Mouse (Mus musculus) embryo, embryonic 11.5 days (tissue): ENCODE results near the gene Hist1h2ac.
"Not testable (repeated sequence)": the region's sequence is repeated elsewhere in the genome, so short reads cannot be mapped to it uniquely, and the experiment has no call there.

Experiments used
- DNase-seq: peaks from one replicate; pipeline ENCODE4 v3.0.0-alpha.2; 2012; ENCODE audit warnings: low read depth, low spot score

Hist1h2ac gene

GRCm38 (mm10) chr13:23700786-23701520 lies 17.2 kb upstream of the Hist1h2ac start:
- peak; percentile 75 for DNase-seq

DNA sequence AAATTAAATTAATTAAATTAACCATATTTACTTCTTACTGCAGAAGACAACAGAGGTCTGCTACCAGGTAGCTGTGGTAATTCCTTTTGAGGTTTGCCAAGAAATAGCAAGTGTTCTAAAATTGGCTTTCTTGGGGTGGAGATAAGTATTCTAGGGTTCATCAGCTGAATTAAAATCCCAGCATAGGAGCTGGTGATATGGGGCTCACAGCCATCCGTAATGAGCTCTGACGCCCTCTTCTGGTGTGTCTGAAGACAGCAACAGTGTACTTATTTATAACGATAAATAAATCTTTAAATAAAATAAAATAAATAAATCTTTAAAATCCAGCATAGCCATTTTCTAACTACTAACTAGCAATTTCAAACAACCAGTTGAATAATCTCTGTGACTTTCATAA lies 16.0 kb upstream of the Hist1h2ac start:
- no peak for DNase-seq

DNA sequence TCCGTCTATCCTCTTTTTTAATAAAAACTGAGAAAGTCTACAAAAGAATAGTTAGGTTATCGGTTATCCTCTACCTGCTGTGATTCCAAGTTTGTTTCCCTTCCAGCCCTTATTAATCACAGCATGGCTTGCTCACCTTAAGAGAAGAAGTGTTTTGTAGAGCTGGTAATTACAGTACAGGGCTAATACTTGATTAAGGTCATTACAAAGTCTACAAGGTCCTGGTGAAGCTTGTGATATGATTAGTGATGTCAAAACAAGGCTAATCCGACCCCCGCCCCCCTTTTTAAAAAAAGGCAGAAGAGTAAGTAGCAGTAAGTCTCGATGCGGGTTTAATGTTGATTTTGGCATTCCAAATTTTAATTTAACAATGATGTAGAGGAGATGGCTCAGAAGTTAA lies 15.2 kb upstream of the Hist1h2ac start:
- DNase-seq = no peak

DNA sequence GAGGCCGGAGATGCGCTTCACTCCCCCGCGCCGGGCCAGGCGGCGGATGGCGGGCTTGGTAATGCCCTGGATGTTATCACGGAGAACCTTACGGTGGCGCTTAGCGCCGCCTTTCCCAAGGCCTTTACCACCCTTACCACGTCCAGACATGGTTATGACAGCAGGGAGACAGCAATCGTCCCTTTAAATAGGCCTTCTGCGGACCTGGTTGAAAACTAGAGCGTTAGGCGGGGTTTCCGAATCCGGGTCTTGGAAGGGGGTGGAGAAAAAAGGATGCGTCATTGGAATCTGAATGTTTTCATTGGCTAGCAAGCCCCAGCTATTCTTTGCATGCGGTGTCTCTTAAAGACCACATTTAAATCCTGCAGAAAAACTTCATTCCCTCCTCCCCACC lies 14.5 kb upstream of the Hist1h2ac start, which contains the start of gene Hist1h4c:
Hist1h4c (minus strand) TSS at position 155 of the 394 bp plus-strand sequence.
- DNase-seq = peak; percentile 96

DNA sequence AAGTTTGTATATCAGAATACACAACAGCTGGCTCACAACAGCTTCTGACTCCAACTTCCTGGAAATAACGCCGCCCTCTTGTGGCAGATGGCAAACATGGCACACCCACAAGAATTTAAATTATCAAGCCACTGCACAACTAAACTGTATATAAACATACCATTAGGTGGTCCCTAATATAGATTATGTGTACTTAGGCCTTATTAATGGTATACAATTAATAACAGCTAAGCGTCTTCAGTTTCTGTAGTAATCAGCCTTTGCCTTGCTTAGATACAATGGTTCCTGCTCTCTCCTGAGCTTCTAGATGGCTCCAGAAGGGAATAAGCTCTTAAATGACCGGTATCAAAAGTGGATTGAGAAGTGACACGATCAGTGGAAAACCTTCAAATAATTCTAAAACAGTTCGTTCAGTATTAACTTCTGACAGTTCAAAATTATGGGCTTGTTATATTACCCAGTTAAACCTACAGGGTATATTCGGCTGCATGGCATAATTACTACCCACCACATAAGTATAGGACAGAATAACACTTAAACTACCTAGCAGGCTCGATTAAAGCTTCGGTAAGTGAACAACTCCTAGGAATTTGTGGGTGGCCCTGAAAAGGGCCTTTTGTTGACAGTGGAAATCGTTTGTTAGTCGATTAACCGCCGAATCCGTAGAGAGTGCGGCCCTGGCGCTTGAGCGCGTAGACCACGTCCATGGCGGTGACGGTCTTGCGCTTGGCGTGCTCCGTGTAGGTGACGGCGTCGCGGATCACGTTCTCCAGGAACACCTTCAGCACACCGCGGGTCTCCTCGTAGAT lies 13.9 kb upstream of the Hist1h2ac start:
- DNase-seq = no peak

- no peak for DNase-seq
Measured at GRCm38 (mm10) chr13:23696061-23696474, 12.3 kb upstream of the Hist1h2ac start.

GRCm38 (mm10) chr13:23695514-23695913 lies 11.8 kb upstream of the Hist1h2ac start, which contains the start of gene Hist1h1t:
TSS of gene Hist1h1t (plus strand) at chr13:23695814.
- no peak for DNase-seq

GRCm38 (mm10) chr13:23694956-23695355 lies 11.2 kb upstream of the Hist1h2ac start:
- DNase-seq = no peak

DNA sequence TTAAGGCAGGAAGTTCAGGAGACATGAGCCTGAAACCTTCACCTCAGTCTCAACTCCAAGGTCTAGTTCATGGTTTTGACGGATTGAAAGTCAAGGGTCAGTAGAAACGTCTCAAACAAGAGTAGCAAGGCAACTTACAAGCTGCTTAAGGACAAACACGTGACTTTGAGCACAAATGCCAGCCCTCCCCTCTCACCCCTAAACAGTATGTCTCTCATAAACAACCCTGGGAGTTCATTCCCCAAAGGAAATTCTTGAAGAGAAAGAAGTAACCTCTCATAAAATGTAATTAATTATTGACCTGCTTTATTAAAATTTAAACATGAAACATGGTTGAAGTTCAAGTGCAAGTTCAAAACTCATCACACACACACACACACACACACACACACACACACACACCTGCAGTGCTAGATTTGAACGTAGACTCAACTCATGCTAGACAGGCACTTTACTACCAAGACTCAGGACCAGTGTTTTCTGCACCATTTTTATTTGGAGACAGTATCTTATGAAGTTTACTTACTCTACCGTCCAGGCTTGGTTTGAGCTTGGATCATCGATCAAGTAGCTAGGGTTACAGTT lies 10.2 kb upstream of the Hist1h2ac start:
- no peak for DNase-seq

GRCm38 (mm10) chr13:23689459-23689858 lies 5.7 kb upstream of the Hist1h2ac start:
- DNase-seq = no peak

- no peak for DNase-seq
Measured at GRCm38 (mm10) chr13:23688956-23689355, 5.2 kb upstream of the Hist1h2ac start.

- no peak for DNase-seq
Measured at GRCm38 (mm10) chr13:23687907-23688306, 4.2 kb upstream of the Hist1h2ac start.

GRCm38 (mm10) chr13:23687181-23687580 lies 3.4 kb upstream of the Hist1h2ac start:
- DNase-seq = no peak

DNA sequence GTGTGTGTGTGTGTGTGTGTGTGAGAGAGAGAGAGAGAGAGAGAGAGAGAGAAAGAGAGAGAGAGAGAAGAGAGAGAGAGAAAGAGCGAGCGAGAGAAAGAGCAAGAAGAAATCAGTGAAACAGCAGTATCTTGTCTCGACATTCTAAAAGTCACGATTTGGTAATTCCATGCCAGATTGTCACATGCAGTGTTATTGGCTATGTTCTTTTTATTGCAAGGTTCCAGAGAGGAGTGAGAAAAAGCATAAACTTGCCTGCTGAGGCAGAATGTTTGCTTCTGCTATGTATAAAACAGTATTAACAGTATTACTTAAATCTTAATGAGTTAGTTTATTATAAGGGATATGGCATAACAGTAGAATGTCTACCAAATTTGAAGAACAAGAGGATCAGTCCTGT lies 2.2 kb upstream of the Hist1h2ac start:
- no peak for DNase-seq

GRCm38 (mm10) chr13:23685121-23685861 lies 1.5 kb upstream of the Hist1h2ac start:
- DNase-seq = peak; percentile 16

- peak; percentile 78 for DNase-seq
Measured at GRCm38 (mm10) chr13:23684295-23684945, 672 bp upstream of the Hist1h2ac start.

DNA sequence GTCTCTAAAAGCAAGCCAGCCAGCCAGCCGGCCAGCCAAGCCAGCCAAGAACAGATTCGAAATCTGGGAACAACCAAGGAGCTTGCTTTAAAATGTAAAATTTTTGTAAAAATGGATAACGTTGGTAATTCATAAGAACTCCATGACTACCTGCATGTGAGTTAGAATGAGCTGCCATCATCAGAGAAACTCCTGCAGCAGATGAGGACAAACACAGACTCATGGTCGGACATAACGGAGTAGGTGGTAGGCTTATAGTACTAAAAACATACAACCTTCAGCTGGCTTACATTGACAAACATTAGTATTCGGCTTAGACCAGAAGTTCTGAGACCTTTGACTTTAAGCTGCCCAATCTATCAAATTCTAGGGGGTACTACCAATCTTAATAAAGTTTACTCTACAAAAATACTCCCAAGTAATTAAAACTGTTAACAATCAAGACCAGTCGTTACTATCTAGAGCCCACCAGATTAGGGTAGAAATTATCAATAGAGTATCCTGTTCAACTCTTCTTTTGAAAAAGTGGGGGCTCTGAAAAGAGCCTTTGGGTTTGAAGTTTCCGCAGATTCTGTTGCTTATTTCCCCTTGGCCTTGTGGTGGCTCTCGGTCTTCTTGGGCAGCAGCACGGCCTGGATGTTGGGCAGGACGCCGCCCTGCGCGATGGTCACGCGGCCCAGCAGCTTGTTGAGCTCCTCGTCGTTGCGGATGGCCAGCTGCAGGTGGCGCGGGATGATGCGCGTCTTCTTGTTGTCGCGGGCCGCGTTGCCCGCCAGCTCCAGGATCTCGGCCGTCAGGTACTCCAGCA lies 597 bp downstream of the Hist1h2ac start:
- not testable (repeated sequence) for DNase-seq

DNA sequence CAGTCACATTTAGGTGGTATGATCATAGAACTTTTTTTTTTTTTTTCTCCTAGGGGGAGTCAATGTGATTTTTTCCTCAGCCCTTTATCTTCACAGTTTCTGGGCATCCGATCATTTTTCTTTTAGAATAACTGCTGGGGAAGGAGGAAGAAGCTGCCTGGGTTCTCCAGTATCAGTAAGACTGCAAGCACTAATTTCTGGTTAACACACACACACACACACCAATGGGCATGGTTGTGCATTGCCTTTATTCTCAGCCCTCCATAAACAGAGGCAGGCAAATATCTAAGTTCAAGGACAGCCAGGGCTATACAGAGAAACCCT lies 1.2 kb downstream of the Hist1h2ac start:
- no peak for DNase-seq

- no peak for DNase-seq
Measured at GRCm38 (mm10) chr13:23681990-23682582, 1.7 kb downstream of the Hist1h2ac start.

DNA sequence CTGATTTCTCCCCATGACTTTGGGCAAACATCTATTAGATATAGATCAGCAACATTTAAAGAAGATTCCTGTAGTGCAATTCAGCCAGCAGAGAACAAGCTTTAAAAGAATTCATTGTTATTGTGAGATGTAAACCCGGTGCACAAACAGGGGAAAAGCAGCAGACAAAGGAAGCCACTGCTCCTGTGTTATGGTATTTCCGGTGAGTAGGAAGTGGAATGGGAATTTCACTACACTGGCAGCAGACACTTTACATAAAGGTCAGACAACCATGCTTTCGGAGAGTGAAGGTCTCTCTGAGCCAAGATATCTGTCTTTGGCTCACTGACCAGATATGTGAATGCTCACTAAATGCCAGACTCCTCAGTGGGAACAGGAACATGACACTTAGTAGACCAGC lies 21.2 kb downstream of the Hist1h2ac start:
- no peak for DNase-seq
